Mouse (Mus musculus): ENCODE results near the gene Rap1gap2. TPM values are rescaled to one million over a fixed set of nuclear protein-coding genes. Genes with fewer than 3 reads are reported as not detected.

Rap1gap2 gene
- polyA plus RNA-seq, 1 experiment from 2014 or later, result 2.1 TPM

DNA sequence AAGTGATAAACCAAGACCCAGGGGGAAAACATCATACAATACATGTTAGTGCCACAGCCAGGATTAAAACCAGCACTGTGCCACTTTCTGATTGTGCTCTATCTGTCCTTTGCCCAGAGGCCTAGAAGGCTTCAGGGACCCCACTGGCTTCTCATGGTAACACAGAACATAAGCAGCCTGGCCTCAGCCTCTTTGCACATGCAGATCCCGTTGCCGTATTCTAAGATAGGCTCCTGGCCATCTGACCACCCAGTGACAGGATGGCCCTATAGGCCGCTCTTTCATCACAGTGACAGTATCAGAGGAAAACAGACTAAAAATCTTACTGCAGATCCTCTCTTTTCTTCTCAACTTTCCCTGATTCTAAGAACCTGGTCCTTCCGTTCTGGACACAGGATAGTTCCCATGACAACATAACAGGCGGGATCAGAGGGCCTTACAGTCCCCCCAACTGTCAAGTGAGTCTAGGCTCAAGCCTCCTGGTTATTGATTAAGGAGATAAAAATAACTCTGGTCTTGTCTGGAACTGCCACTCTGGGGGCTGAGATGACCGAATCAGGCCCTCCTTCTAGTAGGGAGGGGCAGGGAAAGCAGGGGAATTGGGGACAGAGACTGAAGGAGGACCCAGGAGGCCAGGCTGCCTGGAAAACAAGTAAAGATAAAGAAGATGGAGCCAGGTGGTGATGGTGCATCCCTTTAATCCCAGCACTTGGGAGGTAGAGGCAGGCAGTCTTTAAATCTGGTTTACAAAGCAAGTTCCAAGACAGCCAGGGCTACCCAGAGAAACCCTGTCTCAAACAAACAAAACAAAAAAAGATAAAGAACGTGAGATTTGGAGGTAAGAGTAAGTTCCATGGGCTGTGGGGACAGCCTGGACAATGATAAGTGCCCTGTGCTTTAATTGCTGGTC, 21.4 kb upstream of the Rap1gap2 start:
- Histone ChIP-seq H3K4me3 (ENCODE audit: low read depth, low read length) (no peak overlapping the region), H3K4me2 (no peak overlapping the region), H3K27me3 (replicated peaks; ENCODE audit: control insufficient read depth, insufficient read depth, low read length) (peaks cover 5% of the 10 kb centered on the region), H3K9ac (ENCODE audit: low read depth, low read length) (no peak overlapping the region), H3K9me3 (ENCODE audit: control insufficient read depth, low read length) (no peaks in the 10 kb centered on the region), H3K36me3 (ENCODE audit: control insufficient read depth, insufficient read depth, low read length) (no peaks in the 10 kb centered on the region), H3K4me1 (replicated peaks; ENCODE audit: control insufficient read depth, insufficient read depth, low read length) (no peaks in the 10 kb centered on the region; the same call in 1 of the 2 replicates), H3K27ac (ENCODE audit: low read depth, low read length) (no peak overlapping the region)
- WGBS, result 62% methylated on average over 7 of the region's 7 CpGs
- DNase-seq (ENCODE audit: low spot score), result no peak
- no peak for ATAC-seq (replicated peaks; ENCODE audit: low FRiP score)

GRCm38 (mm10) chr11:74627481-74627880, 16.8 kb upstream of the Rap1gap2 start:
- H3K27ac ChIP-seq (ENCODE audit: low read depth, low read length), result no peak overlapping the region
- ATAC-seq (replicated peaks; ENCODE audit: low FRiP score) (no peak), DNase-seq (ENCODE audit: low spot score) (no peak)
- no peak overlapping the region for H3K9ac ChIP-seq (ENCODE audit: low read depth, low read length)
- no peaks in the 10 kb centered on the region for H3K27me3 ChIP-seq (replicated peaks; ENCODE audit: control insufficient read depth, insufficient read depth, low read length)
- no peaks in the 10 kb centered on the region for H3K36me3 ChIP-seq (ENCODE audit: control insufficient read depth, insufficient read depth, low read length)
- H3K4me3 ChIP-seq (ENCODE audit: low read depth, low read length), result no peak overlapping the region
- no peak overlapping the region for H3K4me2 ChIP-seq
- H3K4me1 ChIP-seq (replicated peaks; ENCODE audit: control insufficient read depth, insufficient read depth, low read length), result peaks cover 19% of the 10 kb centered on the region
- H3K9me3 ChIP-seq (ENCODE audit: control insufficient read depth, low read length), result no peaks in the 10 kb centered on the region
- WGBS, result 84% methylated on average over 3 of the region's 3 CpGs

- Histone ChIP-seq H3K4me1 (replicated peaks; ENCODE audit: control insufficient read depth, insufficient read depth, low read length) (peaks cover 29% of the 10 kb centered on the region), H3K9ac (ENCODE audit: low read depth, low read length) (no peak overlapping the region), H3K9me3 (ENCODE audit: control insufficient read depth, low read length) (no peaks in the 10 kb centered on the region), H3K27me3 (replicated peaks; ENCODE audit: control insufficient read depth, insufficient read depth, low read length) (peaks cover 6% of the 10 kb centered on the region; the same call in 1 of the 2 replicates), H3K4me2 (no peak overlapping the region), H3K27ac (ENCODE audit: low read depth, low read length) (no peak overlapping the region), H3K36me3 (ENCODE audit: control insufficient read depth, insufficient read depth, low read length) (no peaks in the 10 kb centered on the region), H3K4me3 (ENCODE audit: low read depth, low read length) (no peak overlapping the region)
- ATAC-seq (replicated peaks; ENCODE audit: low FRiP score), result no peak
- DNase-seq (ENCODE audit: low spot score), result no peak
These were observed 14.6 kb upstream of the Rap1gap2 start for GRCm38 (mm10) chr11:74625333-74625732.

DNA sequence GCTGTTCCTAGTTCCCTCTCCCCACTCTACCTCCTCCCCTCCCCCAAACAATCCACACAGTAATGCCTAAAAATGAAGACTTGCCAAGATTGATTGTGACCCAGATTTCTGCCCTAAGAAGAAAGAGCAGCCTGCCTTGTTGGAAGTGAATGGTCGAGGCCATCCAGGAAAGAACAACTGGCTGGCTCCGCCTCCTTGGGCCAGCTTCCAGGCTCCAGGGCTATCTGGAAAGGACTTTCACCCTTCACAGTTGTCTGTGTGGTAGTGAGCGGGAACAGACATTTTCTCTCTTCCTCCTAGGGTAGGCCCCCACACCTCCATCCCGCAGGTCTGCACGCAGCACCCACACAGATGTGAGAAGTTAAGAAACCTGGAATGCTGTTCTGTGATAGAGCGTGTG, 13.0 kb upstream of the Rap1gap2 start:
- ATAC-seq (replicated peaks; ENCODE audit: low FRiP score) (no peak), DNase-seq (ENCODE audit: low spot score) (no peak)
- Histone ChIP-seq H3K27ac (ENCODE audit: low read depth, low read length) (no peak overlapping the region), H3K27me3 (replicated peaks; ENCODE audit: control insufficient read depth, insufficient read depth, low read length) (peaks cover 9% of the 10 kb centered on the region), H3K9ac (ENCODE audit: low read depth, low read length) (no peak overlapping the region), H3K4me2 (peak overlapping the region; percentile 4; the same call in 1 of the 2 replicates), H3K4me3 (ENCODE audit: low read depth, low read length) (no peak overlapping the region), H3K36me3 (ENCODE audit: control insufficient read depth, insufficient read depth, low read length) (no peaks in the 10 kb centered on the region), H3K9me3 (ENCODE audit: control insufficient read depth, low read length) (no peaks in the 10 kb centered on the region), H3K4me1 (replicated peaks; ENCODE audit: control insufficient read depth, insufficient read depth, low read length) (peaks cover 35% of the 10 kb centered on the region)
- WGBS, result 73% methylated on average over 6 of the region's 6 CpGs

GRCm38 (mm10) chr11:74621974-74622669, 11.4 kb upstream of the Rap1gap2 start:
- H3K36me3 ChIP-seq (ENCODE audit: control insufficient read depth, insufficient read depth, low read length), result no peaks in the 10 kb centered on the region
- H3K27ac ChIP-seq (ENCODE audit: low read depth, low read length), result peak overlapping the region; percentile 86
- peaks cover 35% of the 10 kb centered on the region for H3K4me1 ChIP-seq (replicated peaks; ENCODE audit: control insufficient read depth, insufficient read depth, low read length)
- ATAC-seq (replicated peaks; ENCODE audit: low FRiP score) (peak; percentile 90), DNase-seq (ENCODE audit: low spot score) (peak; percentile 39)
- peak overlapping the region; percentile 21; the same call in 1 of the 2 replicates for H3K9ac ChIP-seq (ENCODE audit: low read depth, low read length)
- 31% methylated on average over 8 of the region's 8 CpGs for WGBS
- peak overlapping the region; percentile 76 for H3K4me3 ChIP-seq (ENCODE audit: low read depth, low read length)
- peaks cover 17% of the 10 kb centered on the region for H3K27me3 ChIP-seq (replicated peaks; ENCODE audit: control insufficient read depth, insufficient read depth, low read length)
- no peaks in the 10 kb centered on the region for H3K9me3 ChIP-seq (ENCODE audit: control insufficient read depth, low read length)
- H3K4me2 ChIP-seq, result peak overlapping the region; percentile 96

- H3K9me3 ChIP-seq (ENCODE audit: control insufficient read depth, low read length), result no peaks in the 10 kb centered on the region
- peak overlapping the region; percentile 96 for H3K4me2 ChIP-seq
- DNase-seq (ENCODE audit: low spot score), result no peak
- ATAC-seq (replicated peaks; ENCODE audit: low FRiP score), result no peak; the same call in 1 of the 2 replicates
- H3K27me3 ChIP-seq (replicated peaks; ENCODE audit: control insufficient read depth, insufficient read depth, low read length), result peaks cover 26% of the 10 kb centered on the region
- H3K36me3 ChIP-seq (ENCODE audit: control insufficient read depth, insufficient read depth, low read length), result no peaks in the 10 kb centered on the region
- WGBS, result 5% methylated on average over 16 of the region's 16 CpGs
- peak overlapping the region; percentile 77 for H3K9ac ChIP-seq (ENCODE audit: low read depth, low read length)
- peak overlapping the region; percentile 76 for H3K4me3 ChIP-seq (ENCODE audit: low read depth, low read length)
- peaks cover 35% of the 10 kb centered on the region for H3K4me1 ChIP-seq (replicated peaks; ENCODE audit: control insufficient read depth, insufficient read depth, low read length)
- H3K27ac ChIP-seq (ENCODE audit: low read depth, low read length), result peak overlapping the region; percentile 38; the same call in 1 of the 2 replicates
These were observed 9.2 kb upstream of the Rap1gap2 start for GRCm38 (mm10) chr11:74619956-74620300.

- Histone ChIP-seq H3K4me2 (peak within 1 kb of the TSS; percentile 96), H3K9ac (ENCODE audit: low read depth, low read length) (peak within 1 kb of the TSS; percentile 77), H3K27me3 (replicated peaks; ENCODE audit: control insufficient read depth, insufficient read depth, low read length) (peaks cover 29% of the 10 kb centered on the region), H3K27ac (ENCODE audit: low read depth, low read length) (peak within 1 kb of the TSS; percentile 62; the same call in 1 of the 2 replicates), H3K4me1 (replicated peaks; ENCODE audit: control insufficient read depth, insufficient read depth, low read length) (peaks cover 32% of the 10 kb centered on the region), H3K9me3 (ENCODE audit: control insufficient read depth, low read length) (no peaks in the 10 kb centered on the region), H3K36me3 (ENCODE audit: control insufficient read depth, insufficient read depth, low read length) (no peaks in the 10 kb centered on the region), H3K4me3 (ENCODE audit: low read depth, low read length) (peak within 1 kb of the TSS; percentile 76)
- peak; percentile 91 for DNase-seq (ENCODE audit: low spot score)
- ATAC-seq (replicated peaks; ENCODE audit: low FRiP score), result peak; percentile 73
- under 1% methylated on average over 54 of the region's 63 CpGs for WGBS
These were observed 8.7 kb upstream of the Rap1gap2 start, which contains the start of gene Ccdc92b for GRCm38 (mm10) chr11:74619201-74619955. TSS of gene Ccdc92b (plus strand) at chr11:74619605.

- Histone ChIP-seq H3K36me3 (ENCODE audit: control insufficient read depth, insufficient read depth, low read length) (no peaks in the 10 kb centered on the region), H3K27ac (ENCODE audit: low read depth, low read length) (no peak overlapping the region), H3K4me2 (no peak overlapping the region), H3K4me3 (ENCODE audit: low read depth, low read length) (no peak overlapping the region), H3K4me1 (replicated peaks; ENCODE audit: control insufficient read depth, insufficient read depth, low read length) (peaks cover 6% of the 10 kb centered on the region), H3K9me3 (ENCODE audit: control insufficient read depth, low read length) (no peaks in the 10 kb centered on the region), H3K9ac (ENCODE audit: low read depth, low read length) (no peak overlapping the region), H3K27me3 (replicated peaks; ENCODE audit: control insufficient read depth, insufficient read depth, low read length) (peaks cover 51% of the 10 kb centered on the region)
- ATAC-seq (replicated peaks; ENCODE audit: low FRiP score) (no peak), DNase-seq (ENCODE audit: low spot score) (no peak)
- 44% methylated on average over 5 of the region's 5 CpGs for WGBS
These were observed 4.9 kb upstream of the Rap1gap2 start for GRCm38 (mm10) chr11:74615571-74615970.

All from liver, embryonic 11.5 days (tissue).